Mouse (Mus musculus) limb, embryonic 14.5 days (tissue): ENCODE measurements at regions not wholly inside any gene's neighbourhood (a gene's known extent, or its start where the extent isn't known, plus 50 kb on each side); places are given as distances from the start of the nearest gene placed in this dataset.

Source experiments
- ATAC-seq: fragments of 200-750 bp; cut with Nextera tagmentation; 2 replicates; pipeline ENCODE4 v1.8.0; 2017; ENCODE audit warnings: low read depth, moderate number of reproducible peaks, moderate TSS enrichment; ENCODE audit not compliant: low FRiP score
- DNase-seq: peaks from one replicate; pipeline ENCODE4 v3.0.0-alpha.2; 2015; ENCODE audit warnings: low spot score
- H3K27ac ChIP-seq: fragments of 300-500 bp; sonication (generic); replicated peaks from 2 replicates; pipeline ENCODE4 v1.5.1; 2014; ENCODE audit warnings: low read depth, mild to moderate bottlenecking, low read length, moderate library complexity, mixed read lengths
- H3K27me3 ChIP-seq: fragments of 300-500 bp; sonication (generic); 2 replicates; pipeline ENCODE4 v1.6.1; 2014; ENCODE audit warnings: low read length, mixed read lengths; ENCODE audit not compliant: control insufficient read depth, insufficient read depth
- H3K36me3 ChIP-seq: fragments of 300-500 bp; sonication (generic); 2 replicates; pipeline ENCODE4 v1.6.1; 2014; ENCODE audit warnings: mild to moderate bottlenecking, low read length, moderate library complexity, mixed read lengths; ENCODE audit not compliant: control insufficient read depth, insufficient read depth
- H3K4me1 ChIP-seq: fragments of 300-500 bp; sonication (generic); 2 replicates; pipeline ENCODE4 v1.6.1; 2014; ENCODE audit warnings: antibody characterized with exemption, low read length, mixed read lengths; ENCODE audit not compliant: control insufficient read depth, insufficient read depth
- H3K4me2 ChIP-seq: fragments of 300-500 bp; sonication (generic); replicated peaks from 2 replicates; pipeline ENCODE4 v1.6.1; 2014; ENCODE audit warnings: low read depth, mild to moderate bottlenecking, low read length, moderate library complexity; ENCODE audit not compliant: severe bottlenecking
- H3K4me3 ChIP-seq: fragments of 300-500 bp; sonication (generic); replicated peaks from 2 replicates; pipeline ENCODE4 v1.5.1; 2014; ENCODE audit warnings: low read length
- H3K9ac ChIP-seq: fragments of 300-500 bp; sonication (generic); 2 replicates; pipeline ENCODE4 v1.6.1; 2014; ENCODE audit warnings: mild to moderate bottlenecking, low read depth, low read length, moderate library complexity; ENCODE audit not compliant: severe bottlenecking
- H3K9me3 ChIP-seq: fragments of 300-500 bp; sonication (generic); 2 replicates; pipeline ENCODE4 v1.6.1; 2016; ENCODE audit warnings: low read length; ENCODE audit not compliant: control insufficient read depth
- POLR2A ChIP-seq: fragments of 200-500 bp; IDR thresholded peaks from 2 replicates; pipeline ENCODE4 v1.8.0; 2012; ENCODE audit warnings: inconsistent platforms, mild to moderate bottlenecking, moderate library complexity, borderline replicate concordance; ENCODE audit not compliant: insufficient read depth, insufficient read length; ENCODE audit errors: extremely low read depth
- WGBS: fragments of 180-500 bp; shearing (Covaris S2); extraction: QIAGEN DNeasy Blood & Tissue Kit; methylation state at CpG from one replicate; pipeline ENCODE4 v1.1.7; 2014; 5-methylcytosine and 5-hydroxymethylcytosine counted together

- DNase-seq: peak; percentile 41
- no peak for ATAC-seq
- WGBS: 52% methylated on average over 11 of the region's 11 CpGs
Measured at GRCm38 (mm10) chr11:85980388-85980787, 94.2 kb downstream of the Tbx4 start.

GRCm38 (mm10) chr11:85981561-85981960 is 95.3 kb downstream of the Tbx4 start:
- Histone ChIP-seq H3K4me1 (no peaks in the 10 kb centered on the region; the same call in 1 of the 2 replicates), H3K27ac (no peak overlapping the region), H3K27me3 (no peaks in the 10 kb centered on the region), H3K4me3 (no peak overlapping the region), H3K4me2 (no peak overlapping the region), H3K36me3 (no peaks in the 10 kb centered on the region), H3K9ac (no peak overlapping the region), H3K9me3 (no peaks in the 10 kb centered on the region)
- WGBS: 81% methylated on average over 4 of the region's 4 CpGs
- DNase-seq: no peak
- no peak for TF ChIP-seq POLR2A
- no peak for ATAC-seq

More at GRCm38 (mm10) chr11:85980388-85980787, 94.2 kb downstream of the Tbx4 start:
- Histone ChIP-seq H3K4me1 (no peaks in the 10 kb centered on the region; the same call in 1 of the 2 replicates), H3K9me3 (no peaks in the 10 kb centered on the region), H3K27me3 (no peaks in the 10 kb centered on the region), H3K9ac (no peak overlapping the region), H3K4me2 (no peak overlapping the region), H3K27ac (no peak overlapping the region; the same call in 1 of the 2 replicates), H3K4me3 (no peak overlapping the region), H3K36me3 (no peaks in the 10 kb centered on the region)
- TF ChIP-seq POLR2A: no peak

- no peak overlapping the region for H3K4me2 ChIP-seq
- peaks cover 3% of the 10 kb centered on the region; the same call in 1 of the 2 replicates for H3K4me1 ChIP-seq
- H3K36me3 ChIP-seq: no peaks in the 10 kb centered on the region
- H3K9ac ChIP-seq: no peak overlapping the region
- no peak overlapping the region for H3K4me3 ChIP-seq
- 82% methylated on average over 8 of the region's 8 CpGs for WGBS
- no peaks in the 10 kb centered on the region for H3K27me3 ChIP-seq
- no peaks in the 10 kb centered on the region for H3K9me3 ChIP-seq
- ATAC-seq (no peak), DNase-seq (no peak)
- TF ChIP-seq POLR2A: no peak
- H3K27ac ChIP-seq: no peak overlapping the region
Measured at GRCm38 (mm10) chr11:85986338-85986737, 100.1 kb downstream of the Tbx4 start.

- H3K9ac ChIP-seq: no peak overlapping the region
- no peak overlapping the region for H3K4me2 ChIP-seq
- H3K36me3 ChIP-seq: no peaks in the 10 kb centered on the region
- no peaks in the 10 kb centered on the region for H3K27me3 ChIP-seq
- no peak for DNase-seq
- WGBS: 88% methylated on average over 2 of the region's 2 CpGs
- no peak for ATAC-seq
- peaks cover 3% of the 10 kb centered on the region; the same call in 1 of the 2 replicates for H3K4me1 ChIP-seq
- H3K4me3 ChIP-seq: no peak overlapping the region
- no peaks in the 10 kb centered on the region for H3K9me3 ChIP-seq
- no peak for TF ChIP-seq POLR2A
- no peak overlapping the region for H3K27ac ChIP-seq
Measured at GRCm38 (mm10) chr11:85987181-85987580, 101.0 kb downstream of the Tbx4 start.

GRCm38 (mm10) chr11:85989536-85989935 is 103.3 kb downstream of the Tbx4 start:
- DNase-seq: no peak
- Histone ChIP-seq H3K4me3 (peak overlapping the region; percentile 28), H3K36me3 (no peaks in the 10 kb centered on the region), H3K9me3 (no peaks in the 10 kb centered on the region), H3K4me2 (peak overlapping the region; percentile 47), H3K27ac (no peak overlapping the region), H3K9ac (no peak overlapping the region; the same call in 1 of the 2 replicates), H3K27me3 (no peaks in the 10 kb centered on the region), H3K4me1 (peaks cover 3% of the 10 kb centered on the region; the same call in 1 of the 2 replicates)
- TF ChIP-seq POLR2A: no peak
- ATAC-seq: no peak
- 3% methylated on average over 10 of the region's 10 CpGs for whole genome bisulfite sequencing
